14 mouse cellular contexts compared by ENCODE assay signal in genomic region chr5:25383581-25383980, GRCm38 (mm10).
A peak's percentile ranks its signal among the peaks of the same experiment; 100 is the strongest.
DNase-seq lines count a peak whose midpoint lies in the region; ATAC-seq lines count a peak whose summit lies in the region.
"Had no signal": no experiment of that assay in that cellular context is flagged by ENCODE, and none has a peak within 500 bp of the region (broad histone marks: within the 10 kb centered on the region; RNA-seq: fewer than 3 reads in every experiment).

No protein-coding gene starts in this region.

- no peak overlapping the region for H3K9ac ChIP-seq in embryonic facial prominence, embryonic 14.5 days (ENCODE audit: low read depth, low read length)
- H3K9ac ChIP-seq: embryonic facial prominence, embryonic 15.5 days; liver, postnatal 0 days; midbrain, embryonic 12.5 days had no signal

- H3K4me1 ChIP-seq in embryonic facial prominence, embryonic 14.5 days (ENCODE audit: control insufficient read depth, insufficient read depth, low read length), result no peaks in the 10 kb centered on the region
- no peaks in the 10 kb centered on the region for H3K4me1 ChIP-seq in embryonic facial prominence, embryonic 10.5 days
- H3K4me1 ChIP-seq: embryonic facial prominence, embryonic 15.5 days; midbrain, embryonic 12.5 days had no signal

- H3K4me2 ChIP-seq in embryonic facial prominence, embryonic 14.5 days (ENCODE audit: low read depth, low read length), result no peak overlapping the region
- H3K4me2 ChIP-seq: embryonic facial prominence, embryonic 15.5 days; midbrain, embryonic 12.5 days had no signal

- peak; percentile 12 for DNase-seq in embryonic facial prominence, embryonic 14.5 days (ENCODE audit: low spot score)
- DNase-seq in embryonic facial prominence, embryonic 10.5 days (ENCODE audit: low spot score), result no peak
- DNase-seq in layer of hippocampus, adult 11-12 months (ENCODE audit: low spot score), result peak; percentile 21
- no peak for DNase-seq in layer of hippocampus, adult 9-10 months (ENCODE audit: low spot score)
- DNase-seq in right cerebral cortex, postnatal 14 days, result peak; percentile 10
- DNase-seq in right cerebral cortex, adult 2 months (ENCODE audit: low spot score in 2 of 2), result no peak
- DNase-seq in lung, postnatal 36 days, result peak; percentile 8
- DNase-seq in yolk sac, embryonic 10.5 days (ENCODE audit: low spot score), result no peak
- DNase-seq: heart, adult 11 months; liver, postnatal 0 days had no signal

- no peak for ATAC-seq in embryonic facial prominence, embryonic 14.5 days (ENCODE audit: low read depth)
- ATAC-seq: forebrain, embryonic 16.5 days; intestine, postnatal 0 days; liver, postnatal 0 days had no signal

- H3K27ac ChIP-seq in embryonic facial prominence, embryonic 14.5 days (replicated peaks; ENCODE audit: low read depth, low read length), result no peak overlapping the region
- H3K27ac ChIP-seq in embryonic facial prominence, embryonic 10.5 days (replicated peaks), result no peak overlapping the region
- H3K27ac ChIP-seq: embryonic facial prominence, embryonic 15.5 days; midbrain, embryonic 12.5 days had no signal

- no peak overlapping the region for H3K4me3 ChIP-seq in embryonic facial prominence, embryonic 14.5 days (ENCODE audit: low read depth, low read length)
- H3K4me3 ChIP-seq in embryonic facial prominence, embryonic 10.5 days, result no peak overlapping the region
- H3K4me3 ChIP-seq: embryonic facial prominence, embryonic 15.5 days; midbrain, embryonic 12.5 days had no signal

- 83% methylated on average over 11 of the region's 11 CpGs for WGBS in embryonic facial prominence, embryonic 14.5 days
- 81% methylated on average over 11 of the region's 11 CpGs for WGBS in embryonic facial prominence, embryonic 10.5 days

- H3K9me3 ChIP-seq in embryonic facial prominence, embryonic 14.5 days (ENCODE audit: control insufficient read depth, low read length), result no peaks in the 10 kb centered on the region
- H3K9me3 ChIP-seq in embryonic facial prominence, embryonic 10.5 days, result no peaks in the 10 kb centered on the region
- H3K9me3 ChIP-seq: embryonic facial prominence, embryonic 15.5 days; midbrain, embryonic 12.5 days had no signal

- no peaks in the 10 kb centered on the region for H3K27me3 ChIP-seq in embryonic facial prominence, embryonic 14.5 days (replicated peaks; ENCODE audit: control insufficient read depth, insufficient read depth, low read length)
- no peaks in the 10 kb centered on the region for H3K27me3 ChIP-seq in embryonic facial prominence, embryonic 10.5 days (replicated peaks; ENCODE audit: low read depth, poor library complexity, severe bottlenecking)
- H3K27me3 ChIP-seq: embryonic facial prominence, embryonic 15.5 days; midbrain, embryonic 12.5 days had no signal

- peaks cover 23% of the 10 kb centered on the region for H3K36me3 ChIP-seq in embryonic facial prominence, embryonic 14.5 days (ENCODE audit: control insufficient read depth, insufficient read depth, low read length)
- peaks cover 23% of the 10 kb centered on the region for H3K36me3 ChIP-seq in embryonic facial prominence, embryonic 10.5 days (replicated peaks)

Comparison
In these comparisons a context has a peak if more than half of its experiments do, and no peak if none do; other contexts are left out.
1. DNase-seq: peak in embryonic facial prominence, embryonic 14.5 days (single experiment), layer of hippocampus, adult 11-12 months (single experiment), right cerebral cortex, postnatal 14 days (single experiment) and lung, postnatal 36 days (single experiment); none in embryonic facial prominence, embryonic 10.5 days (single experiment), layer of hippocampus, adult 9-10 months (single experiment), right cerebral cortex, adult 2 months (0 of 2) and yolk sac, embryonic 10.5 days (single experiment).